Mouse (Mus musculus): ENCODE measurements around the gene St3gal3. TPM values are rescaled to one million over a fixed set of nuclear protein-coding genes. Genes with fewer than 3 reads are reported as not detected.

Gene St3gal3
- polyA plus RNA-seq, 2 experiments, result 0.85 to 3.2 TPM

DNA sequence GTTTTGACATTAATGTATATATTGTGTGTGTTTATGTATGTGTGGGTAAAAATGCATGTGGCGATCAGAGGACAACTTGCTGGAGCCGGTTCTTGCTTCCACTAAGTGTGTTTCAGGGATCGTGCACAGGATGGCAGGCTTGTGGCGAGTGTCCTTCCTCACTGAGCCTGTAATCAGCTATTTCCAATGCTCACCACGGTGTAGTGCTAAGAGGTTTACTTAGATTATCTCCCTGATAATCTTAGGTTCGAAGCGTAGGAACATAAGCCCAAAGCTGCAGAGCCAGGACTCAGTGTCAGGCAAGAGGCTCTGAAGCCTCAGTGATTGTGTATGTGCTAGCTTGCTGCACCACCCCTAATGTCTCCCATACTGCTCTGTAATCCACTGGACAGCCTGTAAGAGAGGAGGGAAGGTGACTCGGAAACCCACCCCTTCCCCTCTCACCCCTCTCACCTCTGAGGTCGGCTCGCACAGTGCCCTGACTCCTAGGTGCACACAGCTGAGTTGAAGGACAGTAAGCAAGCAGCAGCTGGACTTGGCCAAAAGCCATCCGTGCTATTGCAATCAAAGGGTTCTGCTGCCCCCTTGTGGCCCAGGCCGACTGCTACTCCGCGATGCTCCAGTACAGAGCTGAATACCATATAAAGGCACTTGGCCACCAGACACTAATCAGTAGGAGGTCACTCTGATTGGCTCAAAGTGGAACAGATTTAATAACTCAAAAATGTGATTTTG lies 51.3 kb downstream of the St3gal3 start:
- Histone ChIP-seq H3K4me1 (replicated peaks; ENCODE audit: control insufficient read depth in 2 of 2, insufficient read depth in 2 of 2, low read length in 1 of 2) (peaks cover 39 to 42% of the 10 kb centered on the region in 2 experiments), H3K27ac (no peak overlapping the region), H3K9ac (replicated peaks) (no peak overlapping the region), H3K27me3 (ENCODE audit: control insufficient read depth, insufficient read depth, low read length) (no peaks in the 10 kb centered on the region), H3K9me3 (ENCODE audit: control insufficient read depth, low read length) (no peaks in the 10 kb centered on the region), H3K4me3 (ENCODE audit: insufficient read depth in 1 of 2, low read depth in 2 of 2, low read length in 2 of 2) (no peak overlapping the region), H3K4me2 (ENCODE audit: low read depth) (no peak overlapping the region), H3K36me3 (replicated peaks; ENCODE audit: control insufficient read depth, insufficient read depth, low read depth) (no peaks in the 10 kb centered on the region)
- ATAC-seq (ENCODE audit: insufficient read depth) (peak; percentile 51), DNase-seq (ENCODE audit: low read depth in 3 of 3, low spot score in 3 of 3) (peak; percentile 73 to 76 (median 75))
- 28% methylated on average over 14 of the region's 14 CpGs for WGBS (ENCODE audit: insufficient replicate concordance)
- peak; percentile 99 for TF ChIP-seq CTCF (IDR thresholded peaks at IDR 0.05; ENCODE audit: low read depth)
- TF ChIP-seq EP300 (IDR thresholded peaks at IDR 0.05; ENCODE audit: low read depth), result no peak

DNA sequence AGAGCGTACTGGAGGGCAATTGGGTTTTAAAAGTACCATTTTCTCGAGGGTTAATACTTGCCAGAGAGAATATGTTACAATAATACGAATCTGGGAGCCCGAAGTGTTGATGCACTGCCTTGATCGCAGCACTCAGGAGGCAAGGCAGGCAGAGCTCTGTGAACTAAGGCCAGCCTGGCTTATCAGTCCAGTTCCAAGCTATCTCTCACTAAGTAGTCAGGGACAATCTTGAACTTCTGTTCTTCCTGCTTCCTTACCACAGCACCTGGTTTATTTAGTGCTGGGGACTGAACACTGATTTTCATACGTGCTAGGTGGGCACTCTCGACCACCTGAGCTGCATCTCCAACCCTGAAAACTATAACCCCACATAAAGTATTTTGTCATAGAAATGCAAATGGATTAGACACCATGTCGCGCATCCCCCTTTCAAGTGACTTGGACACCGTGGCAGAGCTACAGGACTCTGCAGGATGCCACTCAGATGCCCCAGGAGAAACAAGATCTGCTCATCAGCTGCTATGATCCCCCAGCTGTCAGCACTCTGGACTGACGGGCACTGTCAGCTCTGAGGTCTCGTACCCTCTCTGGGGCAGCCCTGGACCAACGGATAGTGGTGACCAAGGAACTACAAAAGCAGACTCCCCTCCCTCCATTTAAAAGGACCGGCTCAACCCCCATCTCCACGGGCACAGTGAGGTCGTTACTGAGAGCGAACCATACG lies 52.9 kb downstream of the St3gal3 start:
- no peaks in the 10 kb centered on the region for H3K9me3 ChIP-seq (ENCODE audit: control insufficient read depth, low read length)
- no peak overlapping the region for H3K4me3 ChIP-seq (ENCODE audit: insufficient read depth in 1 of 2, low read depth in 2 of 2, low read length in 2 of 2)
- WGBS (ENCODE audit: insufficient replicate concordance), result 68% methylated on average over 18 of the region's 18 CpGs
- peak overlapping the region; percentile 94 for H3K27ac ChIP-seq
- H3K9ac ChIP-seq (replicated peaks), result no peak overlapping the region; the same call in 1 of the 2 replicates
- no peak for ATAC-seq (ENCODE audit: insufficient read depth)
- DNase-seq (ENCODE audit: low read depth in 3 of 3, low spot score in 3 of 3), result peak in 1 of 3 experiments; percentile 40
- no peaks in the 10 kb centered on the region for H3K36me3 ChIP-seq (replicated peaks; ENCODE audit: control insufficient read depth, insufficient read depth, low read depth)
- H3K4me1 ChIP-seq (replicated peaks; ENCODE audit: control insufficient read depth in 2 of 2, insufficient read depth in 2 of 2, low read length in 1 of 2), result peaks cover 49 to 51% of the 10 kb centered on the region in 2 experiments
- H3K4me2 ChIP-seq (ENCODE audit: low read depth), result peak overlapping the region; percentile 21; the same call in 1 of the 2 replicates
- no peaks in the 10 kb centered on the region for H3K27me3 ChIP-seq (ENCODE audit: control insufficient read depth, insufficient read depth, low read length)
- no peak for TF ChIP-seq EP300 (IDR thresholded peaks at IDR 0.05; ENCODE audit: low read depth)
- no peak for TF ChIP-seq CTCF (IDR thresholded peaks at IDR 0.05; ENCODE audit: low read depth)

DNA sequence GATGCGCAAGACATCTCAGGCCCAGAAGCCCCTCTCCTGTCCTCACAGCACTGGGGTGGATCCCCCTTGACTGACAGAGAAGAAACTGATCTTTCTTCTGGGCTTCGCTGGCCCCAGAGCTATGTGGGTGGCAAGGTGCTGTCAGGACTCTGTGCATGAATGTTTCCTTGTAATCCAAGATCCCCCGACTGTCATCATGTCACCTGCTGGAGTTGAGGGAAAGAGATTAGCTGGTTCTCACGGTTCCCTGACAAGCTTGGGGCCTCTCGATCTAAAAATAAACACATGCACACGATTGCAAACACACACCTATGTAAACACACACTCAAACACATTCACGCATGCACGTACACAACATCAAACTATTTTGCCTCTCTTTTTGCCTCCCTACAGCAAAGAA lies 54.2 kb downstream of the St3gal3 start:
- Histone ChIP-seq H3K27me3 (ENCODE audit: control insufficient read depth, insufficient read depth, low read length) (no peaks in the 10 kb centered on the region), H3K36me3 (replicated peaks; ENCODE audit: control insufficient read depth, insufficient read depth, low read depth) (no peaks in the 10 kb centered on the region), H3K4me3 (ENCODE audit: insufficient read depth in 1 of 2, low read depth in 2 of 2, low read length in 2 of 2) (no peak overlapping the region), H3K9me3 (ENCODE audit: control insufficient read depth, low read length) (no peaks in the 10 kb centered on the region), H3K4me2 (ENCODE audit: low read depth) (peak overlapping the region; percentile 68), H3K9ac (replicated peaks) (peak overlapping the region; percentile 63), H3K27ac (peak overlapping the region; percentile 94), H3K4me1 (replicated peaks; ENCODE audit: control insufficient read depth in 2 of 2, insufficient read depth in 2 of 2, low read length in 1 of 2) (peaks cover 49 to 51% of the 10 kb centered on the region in 2 experiments)
- peak; percentile 8; the same call in 1 of the 2 replicates for ATAC-seq (ENCODE audit: insufficient read depth)
- TF ChIP-seq EP300 (IDR thresholded peaks at IDR 0.05; ENCODE audit: low read depth) (peak; percentile 53; the same call in 1 of the 2 replicates), CTCF (IDR thresholded peaks at IDR 0.05; ENCODE audit: low read depth) (no peak)
- WGBS (ENCODE audit: insufficient replicate concordance), result 41% methylated on average over 8 of the region's 8 CpGs
- DNase-seq (ENCODE audit: low read depth in 3 of 3, low spot score in 3 of 3), result peak in 2 of 3 experiments; percentile 47 to 48

DNA sequence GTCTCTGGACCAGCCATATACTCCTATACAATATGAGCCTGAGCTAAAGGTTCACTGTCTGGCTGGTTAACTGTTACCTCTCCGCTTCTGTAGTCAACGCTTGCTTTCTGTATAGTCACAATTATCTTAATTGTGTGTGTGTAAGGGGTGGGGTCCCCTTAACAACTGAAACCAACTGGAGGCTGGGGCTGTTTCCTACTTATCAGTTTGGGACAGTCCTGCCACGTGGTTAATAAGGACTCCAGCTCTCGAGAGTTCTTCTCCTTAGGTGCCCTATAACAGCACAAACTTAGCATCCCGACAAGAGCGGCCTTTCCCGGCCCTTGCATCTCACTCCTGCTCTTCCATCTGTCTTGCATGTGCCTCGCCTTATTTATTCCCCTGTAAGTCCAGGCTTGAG lies 55.5 kb downstream of the St3gal3 start:
- H3K4me2 ChIP-seq (ENCODE audit: low read depth), result peak overlapping the region; percentile 68
- 17% methylated on average over 8 of the region's 8 CpGs for WGBS (ENCODE audit: insufficient replicate concordance)
- H3K9ac ChIP-seq (replicated peaks), result peak overlapping the region; percentile 64
- no peaks in the 10 kb centered on the region for H3K36me3 ChIP-seq (replicated peaks; ENCODE audit: control insufficient read depth, insufficient read depth, low read depth)
- H3K27ac ChIP-seq, result peak overlapping the region; percentile 94
- peaks cover 49 to 51% of the 10 kb centered on the region in 2 experiments for H3K4me1 ChIP-seq (replicated peaks; ENCODE audit: control insufficient read depth in 2 of 2, insufficient read depth in 2 of 2, low read length in 1 of 2)
- no peak for TF ChIP-seq CTCF (IDR thresholded peaks at IDR 0.05; ENCODE audit: low read depth)
- TF ChIP-seq EP300 (IDR thresholded peaks at IDR 0.05; ENCODE audit: low read depth), result peak; percentile 98
- peak overlapping the region; percentile 19 to 36; a peak in 3 of 4 replicates for H3K4me3 ChIP-seq (ENCODE audit: insufficient read depth in 1 of 2, low read depth in 2 of 2, low read length in 2 of 2)
- ATAC-seq (ENCODE audit: insufficient read depth), result peak; percentile 91
- H3K27me3 ChIP-seq (ENCODE audit: control insufficient read depth, insufficient read depth, low read length), result no peaks in the 10 kb centered on the region
- H3K9me3 ChIP-seq (ENCODE audit: control insufficient read depth, low read length), result no peaks in the 10 kb centered on the region; the same call in 1 of the 2 replicates
- peak; percentile 90 to 94 (median 92) for DNase-seq (ENCODE audit: low read depth in 3 of 3, low spot score in 3 of 3)

DNA sequence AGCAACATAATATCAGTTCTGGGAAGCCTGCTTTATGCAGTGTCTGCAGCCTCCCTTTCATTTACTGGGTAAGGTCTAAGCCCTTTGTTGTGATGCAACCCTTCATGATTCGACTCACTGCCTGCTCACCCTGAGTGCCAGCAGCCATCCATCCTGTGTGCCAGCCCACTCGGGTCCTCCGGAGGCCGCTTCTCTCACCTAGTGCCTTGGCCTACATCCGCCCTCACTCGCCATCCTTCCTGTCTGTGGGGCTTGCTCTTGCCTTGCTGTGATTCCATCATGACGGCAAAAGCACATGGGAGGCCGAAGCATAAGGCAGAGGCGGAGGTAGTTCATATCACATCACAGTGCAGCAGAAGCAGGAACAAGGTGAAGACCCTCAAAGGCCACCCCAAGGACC lies 56.1 kb downstream of the St3gal3 start:
- peak; percentile 24; the same call in 1 of the 2 replicates for ATAC-seq (ENCODE audit: insufficient read depth)
- no peaks in the 10 kb centered on the region for H3K36me3 ChIP-seq (replicated peaks; ENCODE audit: control insufficient read depth, insufficient read depth, low read depth)
- no peaks in the 10 kb centered on the region for H3K27me3 ChIP-seq (ENCODE audit: control insufficient read depth, insufficient read depth, low read length)
- H3K27ac ChIP-seq, result peak overlapping the region; percentile 94
- peak overlapping the region; percentile 64 for H3K9ac ChIP-seq (replicated peaks)
- TF ChIP-seq EP300 (IDR thresholded peaks at IDR 0.05; ENCODE audit: low read depth), result no peak
- no peak for TF ChIP-seq CTCF (IDR thresholded peaks at IDR 0.05; ENCODE audit: low read depth)
- H3K9me3 ChIP-seq (ENCODE audit: control insufficient read depth, low read length), result no peaks in the 10 kb centered on the region; the same call in 1 of the 2 replicates
- H3K4me3 ChIP-seq (ENCODE audit: insufficient read depth in 1 of 2, low read depth in 2 of 2, low read length in 2 of 2), result peak overlapping the region; percentile 19 to 36
- WGBS (ENCODE audit: insufficient replicate concordance), result 66% methylated on average over 9 of the region's 9 CpGs
- no peak for DNase-seq (ENCODE audit: low read depth in 3 of 3, low spot score in 3 of 3)
- peak overlapping the region; percentile 68 for H3K4me2 ChIP-seq (ENCODE audit: low read depth)
- H3K4me1 ChIP-seq (replicated peaks; ENCODE audit: control insufficient read depth in 2 of 2, insufficient read depth in 2 of 2, low read length in 1 of 2), result peaks cover 49 to 54% of the 10 kb centered on the region in 2 experiments
